Mouse (Mus musculus) lung, adult 2 months (tissue): ENCODE results near the gene Gpc6. TPM values are rescaled to one million over a fixed set of nuclear protein-coding genes. Genes with fewer than 3 reads are reported as not detected.

Source experiments
- DNase-seq: peaks from one replicate; pipeline ENCODE4 v3.0.0; 2022
- H3K4me1 ChIP-seq: fragments of 200-500 bp; 2 replicates; pipeline ENCODE4 v1.6.1; 2011; ENCODE audit warnings: low read length; ENCODE audit not compliant: control insufficient read depth, insufficient read depth
- H3K4me3 ChIP-seq: fragments of 200-500 bp; replicated peaks from 2 replicates; pipeline ENCODE3; 2011; ENCODE audit warnings: low read depth, mild to moderate bottlenecking, control low read depth, low read length; ENCODE audit errors: extremely low read depth
- CTCF ChIP-seq: fragments of 200-500 bp; IDR thresholded peaks from 2 replicates; pipeline ENCODE4 v1.5.1; 2011; ENCODE audit warnings: mild to moderate bottlenecking, low read length, control low read depth; ENCODE audit not compliant: insufficient read depth
- POLR2A ChIP-seq: fragments of 200-500 bp; IDR thresholded peaks from 2 replicates; pipeline ENCODE4 v1.6.1; 2011; ENCODE audit warnings: low read depth, mild to moderate bottlenecking, control low read depth, low read length, borderline replicate concordance; ENCODE audit errors: extremely low read depth
- WGBS: fragments of 180-500 bp; shearing (Covaris S2); methylation state at CpG from one replicate; pipeline ENCODE4 v1.1.7; 2018; 5-methylcytosine and 5-hydroxymethylcytosine counted together
- polyA plus RNA-seq: library from polyadenylated mRNA; depleted of rRNA; stranded (reverse); fragments of >200 nt; gene quantifications from 2 replicates; pipeline ENCODE4 v1.2.3, GENCODE M21; 2012

The Gpc6 gene
- polyA plus RNA-seq, 1 experiment, result 2.4 TPM

- no peak for TF ChIP-seq POLR2A
- TF ChIP-seq CTCF, result no peak
- H3K4me3 ChIP-seq, result no peak overlapping the region
- no peaks in the 10 kb centered on the region for H3K4me1 ChIP-seq
- WGBS, result 79% methylated on average over 7 of the region's 7 CpGs
- no peak for DNase-seq
Measured at GRCm38 (mm10) chr14:117452150-117452549, 527.0 kb downstream of the Gpc6 start.

- no peaks in the 10 kb centered on the region for H3K4me1 ChIP-seq
- H3K4me3 ChIP-seq, result no peak overlapping the region
- DNase-seq, result no peak
- WGBS, result 59% methylated on average over 2 of the region's 2 CpGs
- TF ChIP-seq POLR2A (no peak), CTCF (no peak)
Measured at GRCm38 (mm10) chr14:117473378-117473777, 548.3 kb downstream of the Gpc6 start.

- no peaks in the 10 kb centered on the region for H3K4me1 ChIP-seq
- no peak for TF ChIP-seq CTCF
- no peak for TF ChIP-seq POLR2A
- no peak for DNase-seq
- WGBS, result 29% methylated on average over 3 of the region's 3 CpGs
- no peak overlapping the region for H3K4me3 ChIP-seq
Measured at GRCm38 (mm10) chr14:117478879-117479278, 553.8 kb downstream of the Gpc6 start.

- H3K4me3 ChIP-seq, result no peak overlapping the region
- TF ChIP-seq CTCF, result no peak
- no peak for TF ChIP-seq POLR2A
- no peak for DNase-seq
- H3K4me1 ChIP-seq, result no peaks in the 10 kb centered on the region
- WGBS, result 69% methylated on average over 4 of the region's 4 CpGs
Measured at GRCm38 (mm10) chr14:117487161-117487754, 562.1 kb downstream of the Gpc6 start.

GRCm38 (mm10) chr14:117490469-117490868 lies 565.4 kb downstream of the Gpc6 start:
- H3K4me3 ChIP-seq, result no peak overlapping the region
- 60% methylated on average over 5 of the region's 5 CpGs for whole genome bisulfite sequencing

GRCm38 (mm10) chr14:117495118-117495517 lies 570.0 kb downstream of the Gpc6 start:
- 70% methylated on average over 3 of the region's 3 CpGs for WGBS
- H3K4me1 ChIP-seq, result no peaks in the 10 kb centered on the region; the same call in none of the 2 replicates
- no peak for TF ChIP-seq CTCF
- no peak for TF ChIP-seq POLR2A
- no peak for DNase-seq
- H3K4me3 ChIP-seq, result no peak overlapping the region

More at GRCm38 (mm10) chr14:117490469-117490868, 565.4 kb downstream of the Gpc6 start:
- DNase-seq, result no peak
- TF ChIP-seq POLR2A (no peak), CTCF (no peak)
- no peaks in the 10 kb centered on the region; the same call in none of the 2 replicates for H3K4me1 ChIP-seq

GRCm38 (mm10) chr14:117498785-117499184 lies 573.7 kb downstream of the Gpc6 start:
- TF ChIP-seq POLR2A, result no peak
- TF ChIP-seq CTCF, result no peak
- H3K4me1 ChIP-seq, result no peaks in the 10 kb centered on the region; the same call in none of the 2 replicates
- 84% methylated on average over 6 of the region's 6 CpGs for WGBS

GRCm38 (mm10) chr14:117499354-117499753 lies 574.2 kb downstream of the Gpc6 start:
- Histone ChIP-seq H3K4me1 (no peaks in the 10 kb centered on the region; the same call in none of the 2 replicates), H3K4me3 (no peak overlapping the region)
- TF ChIP-seq CTCF (no peak), POLR2A (no peak)
- no peak for DNase-seq
- 60% methylated on average over 4 of the region's 4 CpGs for WGBS

More at GRCm38 (mm10) chr14:117498785-117499184, 573.7 kb downstream of the Gpc6 start:
- no peak for DNase-seq
- no peak overlapping the region for H3K4me3 ChIP-seq

GRCm38 (mm10) chr14:117514829-117515228 lies 589.7 kb downstream of the Gpc6 start:
- H3K4me1 ChIP-seq, result no peaks in the 10 kb centered on the region
- TF ChIP-seq CTCF (no peak), POLR2A (no peak)
- H3K4me3 ChIP-seq, result no peak overlapping the region
- DNase-seq, result no peak
- WGBS, result 47% methylated on average over 2 of the region's 2 CpGs

GRCm38 (mm10) chr14:117519574-117519973 lies 594.5 kb downstream of the Gpc6 start:
- Histone ChIP-seq H3K4me3 (no peak overlapping the region), H3K4me1 (no peaks in the 10 kb centered on the region)
- TF ChIP-seq CTCF (no peak), POLR2A (no peak)
- no peak for DNase-seq
- 44% methylated on average over 8 of the region's 8 CpGs for WGBS
